In genomic region chr5:113164873-113165441, GRCm38 (mm10) we compare ENCODE assay signal across 7 mouse cellular contexts. TPM values are rescaled to one million over a fixed set of nuclear protein-coding genes. Genes with fewer than 3 reads are reported as not detected.
DNase-seq lines count a peak whose midpoint lies in the region; ATAC-seq and TF ChIP-seq lines count a peak whose summit lies in the region.

No protein-coding gene starts in this region.

- H3K4me1 ChIP-seq in bone marrow macrophage, adult 2 months (ENCODE audit: control insufficient read depth, insufficient read depth, low read length) = peaks cover 22% of the 10 kb centered on the region
- H3K4me1 ChIP-seq in forebrain, embryonic 16.5 days (replicated peaks; ENCODE audit: control insufficient read depth, insufficient read depth, low read length) = peaks cover 26% of the 10 kb centered on the region
- peaks cover 45% of the 10 kb centered on the region for H3K4me1 ChIP-seq in hindbrain, embryonic 13.5 days (replicated peaks)

- H3K36me3 ChIP-seq in forebrain, embryonic 16.5 days (ENCODE audit: control insufficient read depth, insufficient read depth) = no peaks in the 10 kb centered on the region
- H3K36me3 ChIP-seq in hindbrain, embryonic 13.5 days = no peaks in the 10 kb centered on the region

- H3K4me3 ChIP-seq in bone marrow macrophage, adult 2 months (ENCODE audit: insufficient read depth, low read length) = peak overlapping the region; percentile 3; the same call in 1 of the 2 replicates
- no peak overlapping the region for H3K4me3 ChIP-seq in forebrain, embryonic 16.5 days (replicated peaks; ENCODE audit: low read length)
- H3K4me3 ChIP-seq in hindbrain, embryonic 13.5 days = no peak overlapping the region

- peak overlapping the region; percentile 57 for H3K27ac ChIP-seq in bone marrow macrophage, adult 2 months (ENCODE audit: insufficient read depth, low read depth, low read length)
- H3K27ac ChIP-seq in forebrain, embryonic 16.5 days (ENCODE audit: low read length) = peak overlapping the region; percentile 43; the same call in 1 of the 2 replicates
- H3K27ac ChIP-seq in hindbrain, embryonic 13.5 days = peak overlapping the region; percentile 60; the same call in 1 of the 2 replicates

- no peaks in the 10 kb centered on the region for H3K27me3 ChIP-seq in forebrain, embryonic 16.5 days (replicated peaks; ENCODE audit: control insufficient read depth, insufficient read depth, low read length)
- H3K27me3 ChIP-seq in hindbrain, embryonic 13.5 days = no peaks in the 10 kb centered on the region

- TF ChIP-seq POLR2A in bone marrow macrophage, adult 2 months (IDR thresholded peaks at IDR 0.05; ENCODE audit: borderline replicate concordance, low read depth, low read length) = no peak

- 6% methylated on average over 16 of the region's 16 CpGs for WGBS in forebrain, embryonic 16.5 days
- WGBS in hindbrain, embryonic 13.5 days = 10% methylated on average over 16 of the region's 16 CpGs

- no peaks in the 10 kb centered on the region for H3K9me3 ChIP-seq in forebrain, embryonic 16.5 days (ENCODE audit: control insufficient read depth, low read length)
- H3K9me3 ChIP-seq in hindbrain, embryonic 13.5 days = no peaks in the 10 kb centered on the region

- peak; percentile 96 for DNase-seq in Muller cell, postnatal 12 days (ENCODE audit: inconsistent ontology term)
- DNase-seq in layer of hippocampus, postnatal 36 days = peak; percentile 61 to 69
- DNase-seq in spleen, postnatal 14 days (ENCODE audit: low spot score in 2 of 2) = peak; percentile 49 to 55

- no peak for TF ChIP-seq CTCF in bone marrow macrophage, adult 2 months (IDR thresholded peaks at IDR 0.05; ENCODE audit: low read depth, low read length)

- ATAC-seq in forebrain, embryonic 16.5 days = peak; percentile 76
- ATAC-seq in hindbrain, embryonic 13.5 days (ENCODE audit: low FRiP score) = peak; percentile 68
- ATAC-seq in megakaryocyte-erythroid progenitor cell, adult 5-6 weeks (replicated peaks; ENCODE audit: low FRiP score, low TSS enrichment, poor library complexity, severe bottlenecking) = peak; percentile 83

- H3K4me2 ChIP-seq in forebrain, embryonic 16.5 days (ENCODE audit: low read length) = no peak overlapping the region
- H3K4me2 ChIP-seq in hindbrain, embryonic 13.5 days = no peak overlapping the region

- H3K9ac ChIP-seq in forebrain, embryonic 16.5 days (replicated peaks; ENCODE audit: low read depth, low read length) = no peak overlapping the region
- 0 out of 2 replicates have a peak overlapping the region, but pooled peaks have one; percentile 24 for H3K9ac ChIP-seq in hindbrain, embryonic 13.5 days

RNA-seq across cellular contexts. Expression of gene 2900026A02Rik, which starts 56.1 kb away (rescaled TPM):
- polyA plus RNA-seq in bone marrow macrophage, adult 2 months (2012; ENCODE audit: insufficient read depth, insufficient read length, missing spikeins) = 5.7 and 5.9 TPM in 2 replicates
- 4.6 and 5.0 TPM in 2 replicates for polyA plus RNA-seq in forebrain, embryonic 16.5 days (2015; fragmentation: Nextera tagmentation; extraction: Ambion mirVana)
- 2.4 and 2.7 TPM in 2 replicates for polyA plus RNA-seq in hindbrain, embryonic 13.5 days (2015; fragmentation: Nextera tagmentation; extraction: Ambion mirVana)
- 10 to 100 TPM; 62.4 to 66.1 TPM for total RNA-seq in layer of hippocampus, postnatal 36 days (2021)
- total RNA-seq in megakaryocyte-erythroid progenitor cell, adult 5-6 weeks (2014; fragmentation: Nextera tagmentation) = 9.9 and 12.3 TPM in 2 replicates
- 5.8 and 6.8 TPM in 2 replicates for total RNA-seq in megakaryocyte-erythroid progenitor cell, adult 5-6 weeks (2017)
